Mouse (Mus musculus) adrenal gland, adult 18-20 months (tissue): Measurements from ENCODE around the gene Vmn1r168. TPM values are rescaled to one million over a fixed set of nuclear protein-coding genes. Genes with fewer than 3 reads are reported as not detected.
"Not testable (repeated sequence)": the region's sequence is repeated elsewhere in the genome, so short reads cannot be mapped to it uniquely, and the experiment has no call there.

Experiments
- DNase-seq, 2 experiments: peaks; one replicate each; pipeline ENCODE4 v3.0.0; 2021 to 2022; ENCODE audit warnings: low spot score in 2 of 2
- long read RNA-seq, 2 experiments: library from polyadenylated mRNA; stranded (forward); transcript quantifications; one replicate each; pipeline ENCODE4 v2.0.0; 2021
- total RNA-seq, 2 experiments: library from RNA; stranded (reverse); gene quantifications; 1 replicate in 1 of 2; 2 replicates in 1 of 2; pipeline ENCODE4 v1.2.3; 2021

Vmn1r168 gene
- not detected for total RNA-seq
- long read RNA-seq, experiment 1 = 0 reads
- long read RNA-seq, experiment 2 = 0 reads

DNA sequence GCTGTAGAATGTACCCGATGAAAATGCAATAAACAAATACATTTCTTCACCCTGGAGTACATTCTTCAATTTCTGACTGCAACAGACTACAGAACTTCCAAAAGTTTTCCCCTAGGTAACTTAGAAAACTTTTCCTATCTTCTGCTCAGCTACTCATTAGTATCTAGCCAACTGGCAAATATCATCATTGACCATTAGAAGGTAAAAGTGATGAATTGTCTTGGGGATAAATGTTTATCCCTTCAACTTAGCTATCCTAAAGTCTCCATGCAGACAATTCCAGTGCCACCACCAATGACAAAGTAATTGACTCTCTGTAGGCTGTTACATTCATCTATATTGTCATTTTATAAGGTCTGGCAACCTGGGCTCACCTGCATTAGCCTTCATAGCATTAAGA, at the start of gene Vmn1r168:
Gene Vmn1r168 (plus strand): TSS at position 301 of the 400 bp plus-strand sequence.
- DNase-seq = not testable (repeated sequence)

DNA sequence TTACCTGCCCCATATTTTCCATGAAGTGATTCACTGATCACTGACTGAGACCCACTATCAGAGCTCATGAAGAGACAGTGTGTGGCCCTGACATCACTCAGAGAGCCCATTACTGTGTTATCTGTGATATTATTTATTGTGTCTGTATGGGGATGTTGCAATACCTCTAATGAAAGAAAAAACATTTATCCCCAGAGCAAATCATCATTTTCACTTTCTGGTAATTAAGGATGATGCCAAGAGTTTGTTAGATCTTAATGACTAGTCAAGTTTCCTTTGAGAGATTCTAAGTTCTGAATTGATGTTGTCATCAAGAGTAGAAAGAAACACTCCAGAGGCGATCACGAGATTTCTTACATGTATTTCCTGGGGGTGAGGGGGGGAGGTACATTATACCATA, 32.4 kb upstream of the Vmn1r168 start, which contains the start of gene Vmn1r167:
Gene Vmn1r167 (minus strand): TSS at position 101 of the 400 bp plus-strand sequence.
- DNase-seq = not testable (repeated sequence)

DNA sequence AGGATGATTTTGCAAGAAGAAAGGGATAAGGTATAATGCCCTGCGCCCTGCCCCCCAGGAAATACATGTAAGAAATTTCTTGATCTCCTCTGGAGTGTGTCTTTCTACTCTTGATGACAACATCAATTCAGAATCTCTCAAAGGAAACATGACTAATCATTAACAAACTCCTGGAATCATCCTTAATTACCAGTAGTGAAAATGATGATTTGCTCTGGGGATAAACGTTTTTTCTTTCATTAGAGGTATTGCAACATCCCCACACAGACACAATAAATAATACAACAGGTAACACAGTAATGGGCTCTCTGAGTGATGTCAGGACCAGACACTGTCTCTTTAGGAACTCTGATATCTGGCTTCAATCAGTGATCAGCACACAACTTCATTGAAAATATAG, 35.7 kb downstream of the Vmn1r168 start, which contains the start of gene Vmn1r169:
Gene Vmn1r169 (plus strand): TSS at position 301 of the 400 bp plus-strand sequence.
- not testable (repeated sequence) for DNase-seq

Other genes with a start within 250 kb of the Vmn1r168 start
- not detected for gene Nlrp4e, start 238.5 kb upstream of the Vmn1r168 start, total RNA-seq
- not detected for gene Nlrp5, start 153.8 kb upstream of the Vmn1r168 start, total RNA-seq
- not detected for gene Vmn1r167, start 32.5 kb upstream of the Vmn1r168 start, total RNA-seq
- gene Vmn1r169, start 35.8 kb downstream of the Vmn1r168 start, total RNA-seq = not detected
- not detected for gene Vmn1r170, start 66.4 kb downstream of the Vmn1r168 start, total RNA-seq
- gene Vmn1r171, start 91.0 kb downstream of the Vmn1r168 start, total RNA-seq = not detected
- not detected for gene Vmn1r172, start 118.6 kb downstream of the Vmn1r168 start, total RNA-seq
- not detected for gene Vmn1r173, start 161.0 kb downstream of the Vmn1r168 start, total RNA-seq
- gene Vmn1r174, start 212.5 kb downstream of the Vmn1r168 start, total RNA-seq = not detected